11 mouse cellular contexts compared by ENCODE assay signal in the genomic region with DNA sequence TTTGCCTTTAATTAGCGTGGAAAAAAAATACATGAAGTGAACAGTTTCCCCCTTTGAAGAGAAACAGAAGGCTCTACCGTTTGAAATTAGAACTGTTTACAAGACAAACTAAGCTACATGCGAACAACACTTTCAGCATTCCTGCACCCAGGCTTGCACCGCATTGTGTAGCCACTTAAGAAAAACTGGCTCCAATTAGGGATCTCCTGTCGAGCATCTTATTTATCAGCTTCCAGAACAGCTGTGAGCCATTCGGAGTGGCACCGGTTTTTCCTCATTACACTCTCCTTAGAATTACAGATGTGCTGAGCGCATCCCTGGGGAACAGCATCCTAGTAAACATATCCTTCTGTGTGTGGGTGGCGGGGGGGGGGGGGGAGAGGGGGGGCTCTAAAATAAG.
DNase-seq lines count a peak whose midpoint lies in the region; ATAC-seq lines count a peak whose summit lies in the region.
"Had no signal": no experiment of that assay in that cellular context is flagged by ENCODE, and none has a peak within 500 bp of the region (broad histone marks: within the 10 kb centered on the region; RNA-seq: fewer than 3 reads in every experiment).

No protein-coding gene starts in this region.

- H3K9me3 ChIP-seq in embryonic facial prominence, embryonic 11.5 days (replicated peaks; ENCODE audit: control insufficient read depth, low read length), result no peaks in the 10 kb centered on the region
- H3K9me3 ChIP-seq in forebrain, embryonic 16.5 days (ENCODE audit: control insufficient read depth, low read length), result no peaks in the 10 kb centered on the region
- H3K9me3 ChIP-seq in neural tube, embryonic 12.5 days, result no peaks in the 10 kb centered on the region
- H3K9me3 ChIP-seq: stomach, embryonic 15.5 days had no signal

- no peaks in the 10 kb centered on the region for H3K27me3 ChIP-seq in embryonic facial prominence, embryonic 11.5 days (ENCODE audit: control insufficient read depth, insufficient read depth, low read length)
- H3K27me3 ChIP-seq in forebrain, embryonic 16.5 days (replicated peaks; ENCODE audit: control insufficient read depth, insufficient read depth, low read length), result no peaks in the 10 kb centered on the region
- no peaks in the 10 kb centered on the region for H3K27me3 ChIP-seq in neural tube, embryonic 12.5 days (replicated peaks)
- H3K27me3 ChIP-seq: stomach, embryonic 15.5 days had no signal

- no peaks in the 10 kb centered on the region for H3K36me3 ChIP-seq in embryonic facial prominence, embryonic 11.5 days (replicated peaks; ENCODE audit: control insufficient read depth, insufficient read depth, low read depth, low read length)
- H3K36me3 ChIP-seq in forebrain, embryonic 16.5 days (ENCODE audit: control insufficient read depth, insufficient read depth), result no peaks in the 10 kb centered on the region
- H3K36me3 ChIP-seq in neural tube, embryonic 12.5 days, result no peaks in the 10 kb centered on the region
- H3K36me3 ChIP-seq: stomach, embryonic 15.5 days had no signal

- no peak overlapping the region for H3K4me3 ChIP-seq in embryonic facial prominence, embryonic 11.5 days (ENCODE audit: low read depth, low read length)
- H3K4me3 ChIP-seq in forebrain, embryonic 16.5 days (replicated peaks; ENCODE audit: low read length), result peak overlapping the region; percentile 38
- no peak overlapping the region for H3K4me3 ChIP-seq in neural tube, embryonic 12.5 days
- H3K4me3 ChIP-seq: stomach, embryonic 15.5 days had no signal

- no peaks in the 10 kb centered on the region for H3K4me1 ChIP-seq in embryonic facial prominence, embryonic 11.5 days (ENCODE audit: control insufficient read depth, insufficient read depth, low read length)
- H3K4me1 ChIP-seq in forebrain, embryonic 16.5 days (replicated peaks; ENCODE audit: control insufficient read depth, insufficient read depth, low read length), result peaks cover 14% of the 10 kb centered on the region
- H3K4me1 ChIP-seq in neural tube, embryonic 12.5 days, result 0 out of 2 replicates have a peak, but pooled peaks cover 4% of the 10 kb centered on the region
- H3K4me1 ChIP-seq: stomach, embryonic 15.5 days had no signal

- peak; percentile 51 for DNase-seq in embryonic facial prominence, embryonic 11.5 days (ENCODE audit: low spot score)
- peak; percentile 8 to 13 for DNase-seq in layer of hippocampus, postnatal 14 days (ENCODE audit: low spot score in 2 of 2)
- DNase-seq in B cell, adult 2 months, result no peak
- DNase-seq in thymus, postnatal 25 days, result no peak
- DNase-seq in urinary bladder, adult 18-20 months (ENCODE audit: low spot score in 2 of 2), result no peak
- DNase-seq: cerebellum, adult 2 months; heart, adult 11 months had no signal

- 0 out of 2 replicates have a peak, but pooled peaks have one; percentile 39 for ATAC-seq in embryonic facial prominence, embryonic 11.5 days (replicated peaks; ENCODE audit: insufficient number of reproducible peaks, low FRiP score, low TSS enrichment, low read depth)
- peak; percentile 87 for ATAC-seq in forebrain, embryonic 16.5 days
- peak; percentile 33; the same call in 1 of the 2 replicates for ATAC-seq in neural tube, embryonic 12.5 days (ENCODE audit: low FRiP score, low read depth)
- no peak for ATAC-seq in granulocyte monocyte progenitor cell, adult 5-6 weeks (replicated peaks; ENCODE audit: poor library complexity, severe bottlenecking)

- 9% methylated on average over 9 of the region's 9 CpGs for WGBS in embryonic facial prominence, embryonic 11.5 days
- 3% methylated on average over 9 of the region's 9 CpGs for WGBS in forebrain, embryonic 16.5 days
- 24% methylated on average over 9 of the region's 9 CpGs for whole genome bisulfite sequencing in neural tube, embryonic 12.5 days

- H3K4me2 ChIP-seq in embryonic facial prominence, embryonic 11.5 days (ENCODE audit: low read depth, low read length), result no peak overlapping the region; the same call in 1 of the 2 replicates
- peak overlapping the region; percentile 64 for H3K4me2 ChIP-seq in forebrain, embryonic 16.5 days (ENCODE audit: low read length)
- peak overlapping the region; percentile 18; the same call in 1 of the 2 replicates for H3K4me2 ChIP-seq in neural tube, embryonic 12.5 days (replicated peaks)
- H3K4me2 ChIP-seq: stomach, embryonic 15.5 days had no signal

- H3K27ac ChIP-seq in embryonic facial prominence, embryonic 11.5 days (replicated peaks; ENCODE audit: low read depth, low read length), result no peak overlapping the region
- H3K27ac ChIP-seq in forebrain, embryonic 16.5 days (ENCODE audit: low read length), result 0 out of 2 replicates have a peak overlapping the region, but pooled peaks have one; percentile 9
- H3K27ac ChIP-seq in neural tube, embryonic 12.5 days, result no peak overlapping the region
- H3K27ac ChIP-seq: stomach, embryonic 15.5 days had no signal

- no peak overlapping the region for H3K9ac ChIP-seq in embryonic facial prominence, embryonic 11.5 days (replicated peaks; ENCODE audit: low read length)
- H3K9ac ChIP-seq in forebrain, embryonic 16.5 days (replicated peaks; ENCODE audit: low read depth, low read length), result 0 out of 2 replicates have a peak overlapping the region, but pooled peaks have one; percentile 25
- H3K9ac ChIP-seq in neural tube, embryonic 12.5 days, result no peak overlapping the region
- H3K9ac ChIP-seq: stomach, embryonic 15.5 days had no signal

Comparison
In these comparisons a context has a peak if more than half of its experiments do, and no peak if none do; other contexts are left out.
1. DNase-seq: peak in embryonic facial prominence, embryonic 11.5 days (single experiment) and layer of hippocampus, postnatal 14 days (2 of 2); none in B cell, adult 2 months (0 of 2), thymus, postnatal 25 days (single experiment) and urinary bladder, adult 18-20 months (0 of 2).